Mouse (Mus musculus): Measurements from ENCODE around the gene Serping1. TPM values are rescaled to one million over a fixed set of nuclear protein-coding genes. Genes with fewer than 3 reads are reported as not detected.
"Not testable (repeated sequence)": the region's sequence is repeated elsewhere in the genome, so short reads cannot be mapped to it uniquely, and the experiment has no call there.

Serping1 gene
- 0.63 TPM in 1 of 2 replicates, not detected in the other for total RNA-seq (2017)

DNA sequence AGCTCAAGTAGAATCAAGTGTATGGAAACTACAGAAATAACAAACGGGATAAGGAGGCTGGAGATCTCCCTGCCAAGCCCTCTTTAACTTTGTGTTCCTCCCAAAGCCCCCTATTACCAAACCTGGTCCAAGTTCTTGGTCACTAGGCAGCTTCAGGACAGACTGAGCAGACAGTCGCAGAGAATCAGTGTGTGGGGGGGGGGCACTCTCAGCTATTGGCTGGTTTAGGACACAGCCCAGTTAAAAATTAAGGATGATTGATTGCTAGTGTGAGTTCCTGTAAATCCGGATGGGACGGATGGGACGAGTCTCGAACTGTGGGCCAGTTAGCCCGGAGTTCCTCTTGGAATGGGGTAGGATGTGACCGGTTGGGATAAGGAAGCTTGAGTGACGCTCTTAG, at the start of gene Serping1:
Gene Serping1, minus strand, starts transcription at position 204 of the 400 bp plus-strand sequence.
- no peak for ATAC-seq (replicated peaks in 1 of 2; ENCODE audit: insufficient read depth in 1 of 2, low FRiP score in 2 of 2, low TSS enrichment in 1 of 2, low read depth in 1 of 2, poor library complexity in 2 of 2, severe bottlenecking in 2 of 2)

DNA sequence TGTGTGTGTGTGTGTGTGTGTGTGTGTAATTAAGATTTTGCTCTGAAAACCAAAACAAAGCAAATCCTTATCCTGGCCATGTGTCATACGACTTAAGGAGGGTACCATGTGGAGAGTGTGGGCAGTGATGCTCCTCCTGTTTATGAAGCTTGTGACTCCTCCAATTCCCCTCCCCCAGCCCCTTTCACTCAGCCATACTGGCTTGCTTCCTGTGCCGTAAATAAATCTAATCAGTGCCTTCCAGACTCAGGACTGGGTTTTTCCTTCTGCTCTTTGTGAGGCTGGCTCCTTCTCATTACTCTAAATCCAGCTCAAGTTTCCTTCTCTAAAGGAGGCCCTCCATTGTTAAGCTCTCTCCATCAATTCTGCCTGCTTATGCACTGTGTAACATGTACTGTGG, 48.0 kb upstream of the Serping1 start:
- ATAC-seq (replicated peaks in 1 of 2; ENCODE audit: insufficient read depth in 1 of 2, low FRiP score in 2 of 2, low TSS enrichment in 1 of 2, low read depth in 1 of 2, poor library complexity in 2 of 2, severe bottlenecking in 2 of 2), result no peak

DNA sequence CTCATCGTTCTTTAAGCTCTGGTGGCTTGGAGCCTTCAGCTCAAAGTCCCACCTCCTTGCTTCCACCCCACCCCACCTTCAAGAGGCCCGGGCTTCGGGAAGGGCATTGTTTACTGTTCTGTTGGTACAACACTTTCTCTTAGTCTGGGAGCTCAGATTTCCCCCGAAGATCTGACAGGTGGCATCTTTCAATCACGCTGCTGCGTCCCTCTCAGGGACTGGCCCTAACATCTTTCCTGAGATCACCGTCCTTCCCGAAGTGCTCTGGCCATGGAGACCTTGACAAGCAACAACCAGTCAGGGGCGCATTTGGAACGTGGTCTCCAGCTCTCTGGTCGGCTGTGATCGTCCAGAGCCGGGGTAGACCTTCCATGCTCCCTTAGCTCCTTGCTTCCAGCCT, 47.3 kb upstream of the Serping1 start, which contains the start of gene Smtnl1:
Gene Smtnl1, minus strand, starts transcription at position 101 of the 400 bp plus-strand sequence.
- no peak for ATAC-seq (replicated peaks in 1 of 2; ENCODE audit: insufficient read depth in 1 of 2, low FRiP score in 2 of 2, low TSS enrichment in 1 of 2, low read depth in 1 of 2, poor library complexity in 2 of 2, severe bottlenecking in 2 of 2)

DNA sequence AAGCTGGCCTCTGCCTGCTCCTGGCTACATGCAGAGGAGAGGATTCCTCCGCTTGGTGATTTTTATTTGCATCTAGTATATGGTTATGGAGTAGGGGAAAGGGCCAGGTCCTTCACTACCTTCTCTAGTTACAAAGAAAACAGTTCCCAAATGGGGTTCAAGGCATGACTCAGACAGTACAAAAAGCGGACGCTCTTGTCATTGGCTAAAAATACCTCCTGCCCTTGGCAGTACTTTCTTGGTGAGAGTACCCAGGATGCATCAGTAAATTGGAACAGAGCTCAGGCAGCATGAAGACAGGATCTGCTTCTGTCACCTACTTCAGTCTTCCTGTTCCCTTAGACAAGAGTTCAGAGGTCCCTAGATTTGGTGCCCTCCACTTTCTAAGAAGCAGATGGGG, 44.6 kb upstream of the Serping1 start:
- ATAC-seq (replicated peaks in 1 of 2; ENCODE audit: insufficient read depth in 1 of 2, low FRiP score in 2 of 2, low TSS enrichment in 1 of 2, low read depth in 1 of 2, poor library complexity in 2 of 2, severe bottlenecking in 2 of 2), result no peak

DNA sequence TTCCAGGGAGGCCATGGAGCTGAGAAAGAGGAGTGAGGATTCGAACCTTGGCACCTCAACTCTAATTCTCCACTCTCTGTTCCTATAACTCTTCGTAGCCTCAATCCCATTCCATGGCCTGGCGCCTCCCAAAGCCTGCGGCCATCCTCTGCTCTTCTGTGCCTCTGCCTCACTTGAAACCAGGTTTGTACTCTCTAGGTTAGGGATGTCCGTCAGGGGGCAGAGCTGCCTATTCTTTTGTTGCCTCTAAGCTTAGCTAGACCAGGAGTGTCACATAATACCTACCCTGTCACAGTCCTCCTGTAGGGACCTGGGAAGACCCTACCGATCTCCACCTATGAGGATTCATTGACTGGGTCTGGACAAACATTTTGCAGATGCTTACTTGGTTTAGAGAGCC, 37.4 kb upstream of the Serping1 start:
- ATAC-seq (replicated peaks in 1 of 2; ENCODE audit: insufficient read depth in 1 of 2, low FRiP score in 2 of 2, low TSS enrichment in 1 of 2, low read depth in 1 of 2, poor library complexity in 2 of 2, severe bottlenecking in 2 of 2), result no peak

DNA sequence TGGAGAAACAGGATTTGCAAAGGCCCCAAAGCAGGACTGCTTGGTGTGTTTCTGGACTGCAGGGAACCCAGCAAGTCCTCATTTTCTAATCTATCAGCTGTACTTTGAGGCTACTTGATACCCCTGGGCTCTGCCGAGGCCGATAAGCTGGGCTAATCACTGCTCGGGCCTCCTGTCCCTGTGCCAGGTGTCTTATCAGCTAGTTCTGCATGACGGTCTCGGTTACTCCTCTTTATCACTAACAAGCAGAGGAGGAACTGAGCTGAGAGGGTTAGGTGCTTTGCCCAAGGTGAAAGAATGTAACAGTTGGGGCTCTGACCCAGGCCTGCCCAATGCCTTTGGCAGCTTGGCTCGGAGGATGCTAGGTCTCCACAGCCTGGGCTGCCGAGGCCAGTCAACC, 36.6 kb upstream of the Serping1 start:
- ATAC-seq (replicated peaks in 1 of 2; ENCODE audit: insufficient read depth in 1 of 2, low FRiP score in 2 of 2, low TSS enrichment in 1 of 2, low read depth in 1 of 2, poor library complexity in 2 of 2, severe bottlenecking in 2 of 2), result peak; percentile 51 to 67

DNA sequence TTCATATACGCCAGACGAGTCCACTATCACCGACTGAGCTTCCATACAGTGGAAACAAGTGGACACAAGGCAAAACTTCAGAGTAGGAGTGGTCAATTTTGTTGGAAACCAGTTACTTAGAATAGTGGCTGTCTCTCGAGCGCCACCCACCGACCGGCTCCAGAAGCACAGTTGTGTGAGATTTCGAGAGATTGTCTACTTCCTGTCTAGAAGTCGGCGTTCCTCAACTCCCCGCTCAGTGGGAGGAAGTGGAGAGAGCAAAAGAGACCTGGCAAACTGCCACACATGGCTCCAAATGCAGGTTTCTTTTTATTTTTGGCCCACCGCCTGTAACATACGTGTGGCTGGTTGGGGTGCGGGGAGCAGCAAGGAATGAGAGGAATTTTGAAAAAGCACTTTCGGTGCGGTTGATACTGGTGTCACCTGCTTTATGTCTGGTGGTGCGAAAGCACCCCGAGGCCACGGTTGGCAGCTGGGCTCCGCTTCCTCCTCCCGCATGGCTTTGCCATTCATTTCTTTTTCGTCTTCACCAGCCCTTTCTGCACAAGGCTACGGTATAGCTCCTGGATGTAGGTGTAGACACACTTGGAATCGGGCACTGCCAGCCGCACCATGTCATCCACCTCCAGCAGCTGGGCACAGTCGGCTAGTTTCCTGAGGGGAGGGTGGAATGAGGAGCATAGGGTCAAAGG, 35.8 kb upstream of the Serping1 start:
- peak; percentile 62 to 77 for ATAC-seq (replicated peaks in 1 of 2; ENCODE audit: insufficient read depth in 1 of 2, low FRiP score in 2 of 2, low TSS enrichment in 1 of 2, low read depth in 1 of 2, poor library complexity in 2 of 2, severe bottlenecking in 2 of 2)

DNA sequence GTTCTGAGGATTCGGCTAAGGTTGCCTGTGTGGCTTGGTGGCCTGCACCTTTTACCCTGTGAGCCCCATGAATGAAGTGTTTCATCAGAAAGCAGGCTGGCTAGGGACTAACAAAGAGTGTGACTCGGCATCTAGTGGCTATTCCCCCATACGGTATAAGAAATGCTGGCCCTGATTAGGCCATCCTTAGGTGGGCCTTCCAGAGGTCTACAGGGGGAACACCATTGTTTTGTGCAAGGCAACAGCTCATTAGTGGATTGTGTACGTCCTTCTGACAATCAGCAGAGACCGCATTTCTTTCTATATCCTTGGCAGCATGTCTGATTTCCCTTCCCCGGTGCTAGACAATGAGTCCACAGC, 35.3 kb upstream of the Serping1 start:
- ATAC-seq (replicated peaks in 1 of 2; ENCODE audit: insufficient read depth in 1 of 2, low FRiP score in 2 of 2, low TSS enrichment in 1 of 2, low read depth in 1 of 2, poor library complexity in 2 of 2, severe bottlenecking in 2 of 2), result no peak

DNA sequence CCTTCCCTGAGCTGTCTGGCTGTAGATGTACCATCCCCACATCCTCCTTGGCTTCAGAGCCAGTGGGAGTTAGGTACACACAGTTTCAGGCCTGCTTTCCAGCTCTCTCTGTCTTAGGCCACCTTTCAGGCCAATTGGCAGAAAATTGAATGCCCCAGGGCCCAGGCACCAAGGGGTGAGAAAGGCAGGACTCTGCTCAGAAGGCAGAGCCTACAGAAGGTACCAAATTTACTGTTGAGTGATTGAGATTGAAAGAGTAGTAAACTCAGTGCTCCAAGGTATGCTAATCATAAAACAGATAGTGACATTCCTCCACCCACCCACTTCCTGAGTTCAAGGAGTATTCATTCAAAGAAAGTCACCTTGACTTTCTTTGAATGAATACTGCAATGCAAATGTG, 34.1 kb upstream of the Serping1 start:
- no peak for ATAC-seq (replicated peaks in 1 of 2; ENCODE audit: insufficient read depth in 1 of 2, low FRiP score in 2 of 2, low TSS enrichment in 1 of 2, low read depth in 1 of 2, poor library complexity in 2 of 2, severe bottlenecking in 2 of 2)

DNA sequence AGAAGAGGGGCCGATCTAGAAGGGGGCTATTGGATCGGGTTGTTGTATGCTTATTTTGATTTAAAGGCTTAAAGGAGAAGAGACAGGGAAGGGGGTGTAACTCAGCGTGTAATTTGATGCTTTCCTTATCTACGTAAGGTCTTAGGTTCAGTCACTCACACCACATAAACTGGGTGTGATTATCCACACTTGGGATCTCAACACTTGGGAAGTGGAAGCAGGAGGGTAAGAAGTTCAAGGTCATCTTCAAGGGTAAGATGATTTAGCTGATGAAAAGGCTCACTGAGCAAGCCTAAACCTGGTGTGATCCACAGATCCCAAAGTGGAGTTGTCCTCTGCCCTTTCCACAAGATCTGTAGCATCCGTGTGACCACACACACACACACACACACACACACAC, 31.3 kb upstream of the Serping1 start:
- ATAC-seq (replicated peaks in 1 of 2; ENCODE audit: insufficient read depth in 1 of 2, low FRiP score in 2 of 2, low TSS enrichment in 1 of 2, low read depth in 1 of 2, poor library complexity in 2 of 2, severe bottlenecking in 2 of 2), result no peak

DNA sequence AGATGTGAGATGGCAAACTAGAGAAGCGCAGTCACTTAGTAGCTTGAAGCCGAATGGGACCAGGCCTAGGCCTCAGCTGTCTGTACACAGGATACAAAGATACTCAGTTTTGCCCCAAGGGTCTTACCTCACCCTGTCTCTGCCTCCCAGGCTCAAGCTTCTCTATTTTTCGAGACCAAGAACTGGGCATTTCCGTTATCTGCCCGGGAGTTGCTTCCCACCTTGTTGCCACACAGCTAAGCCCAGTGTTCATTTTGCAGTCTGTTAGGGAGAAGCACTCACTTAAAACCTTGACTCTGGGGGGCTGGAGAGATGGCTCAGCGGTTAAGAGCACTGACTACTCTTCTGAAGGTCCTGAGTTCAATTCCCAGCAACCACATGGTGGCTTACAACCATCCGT, 28.7 kb upstream of the Serping1 start:
- peak in 1 of 2 experiments; percentile 30; a peak in 1 of 4 replicates for ATAC-seq (replicated peaks in 1 of 2; ENCODE audit: insufficient read depth in 1 of 2, low FRiP score in 2 of 2, low TSS enrichment in 1 of 2, low read depth in 1 of 2, poor library complexity in 2 of 2, severe bottlenecking in 2 of 2)

DNA sequence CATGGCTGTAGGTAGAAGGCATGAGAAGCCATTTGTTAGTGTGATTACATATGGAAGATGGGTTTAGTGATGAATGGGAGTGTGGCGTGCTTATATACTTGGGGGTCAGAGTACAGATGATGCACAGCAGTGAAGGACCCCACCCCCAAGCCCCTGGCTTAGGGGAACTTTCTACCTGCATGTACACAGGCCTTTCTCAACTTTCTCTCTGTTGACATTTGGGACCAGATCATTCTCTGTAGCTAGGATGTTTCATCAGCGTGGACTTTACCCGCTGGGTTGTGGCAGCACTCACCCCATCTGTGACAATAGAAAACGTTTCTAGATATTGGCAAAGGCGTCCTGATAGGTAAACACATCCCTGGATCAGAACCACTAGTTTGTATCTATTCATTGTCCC, 26.0 kb upstream of the Serping1 start:
- ATAC-seq (replicated peaks in 1 of 2; ENCODE audit: insufficient read depth in 1 of 2, low FRiP score in 2 of 2, low TSS enrichment in 1 of 2, low read depth in 1 of 2, poor library complexity in 2 of 2, severe bottlenecking in 2 of 2), result not testable (repeated sequence)

DNA sequence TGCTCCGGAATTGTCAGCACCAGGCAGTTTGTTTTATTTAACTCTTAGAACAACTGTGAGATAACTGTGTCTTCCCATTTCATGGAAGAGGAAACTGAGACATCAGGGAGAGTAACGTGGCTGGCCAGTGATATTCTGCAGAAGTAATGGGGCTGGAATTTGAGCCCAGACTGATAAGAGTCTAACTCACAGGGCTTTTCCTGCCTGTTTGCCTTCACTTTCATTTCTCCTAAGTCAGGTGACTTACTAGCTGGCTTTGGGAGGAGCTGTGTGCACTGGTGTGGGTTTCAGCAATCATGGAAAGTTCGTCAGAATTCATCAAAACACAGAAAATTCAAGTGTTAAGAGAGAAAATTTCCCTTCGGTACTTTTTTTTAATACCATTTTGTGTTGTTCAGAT, 25.1 kb upstream of the Serping1 start:
- peak; percentile 33 to 37; a peak in 1 of 4 replicates for ATAC-seq (replicated peaks in 1 of 2; ENCODE audit: insufficient read depth in 1 of 2, low FRiP score in 2 of 2, low TSS enrichment in 1 of 2, low read depth in 1 of 2, poor library complexity in 2 of 2, severe bottlenecking in 2 of 2)

DNA sequence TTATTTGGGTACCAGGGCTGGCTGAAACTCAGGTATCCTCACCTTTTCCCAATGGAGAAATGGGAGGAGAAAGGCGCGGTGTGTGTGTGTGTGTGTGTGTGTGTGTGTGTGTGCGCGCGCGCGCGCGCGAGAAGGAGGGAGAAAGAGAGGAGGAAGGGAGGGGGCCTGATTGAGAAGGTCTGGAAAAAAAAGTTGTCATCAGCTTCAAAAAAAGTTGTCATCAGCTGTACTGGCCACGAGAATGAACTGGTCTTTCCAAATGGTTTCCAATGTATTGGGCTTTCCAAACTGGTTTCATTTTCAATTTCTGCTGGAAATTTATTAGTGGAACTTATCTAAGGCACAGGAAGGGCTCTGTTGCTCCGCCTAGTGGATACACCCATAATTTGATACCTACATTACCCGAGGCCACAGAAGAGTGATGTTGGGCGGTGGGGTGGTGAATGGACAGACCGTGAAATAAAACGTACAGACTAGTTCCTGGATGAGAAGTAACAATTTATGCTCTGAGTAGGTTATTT, 23.9 kb upstream of the Serping1 start:
- peak; percentile 67 to 83 for ATAC-seq (replicated peaks in 1 of 2; ENCODE audit: insufficient read depth in 1 of 2, low FRiP score in 2 of 2, low TSS enrichment in 1 of 2, low read depth in 1 of 2, poor library complexity in 2 of 2, severe bottlenecking in 2 of 2)

DNA sequence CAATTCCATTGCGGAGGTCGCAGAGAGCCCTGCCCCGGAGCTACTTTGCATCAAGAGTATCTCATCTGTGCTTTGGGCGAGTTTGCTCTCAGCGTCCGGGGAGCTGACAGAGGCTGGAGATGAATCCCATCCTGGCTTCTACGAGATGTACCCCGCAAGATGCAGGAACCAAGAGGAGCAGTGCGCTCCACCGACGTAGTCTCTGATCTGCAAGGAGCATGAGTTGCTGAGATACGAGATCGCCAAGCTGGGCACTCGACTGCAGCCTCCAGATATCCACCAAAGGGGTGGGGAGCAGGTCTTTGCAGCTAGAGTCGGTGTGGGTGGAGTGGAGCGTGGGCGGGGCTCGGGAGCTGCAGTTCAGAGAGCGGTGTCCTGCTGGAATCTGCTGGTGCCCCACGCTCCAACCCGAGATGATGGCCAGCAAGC, 23.3 kb upstream of the Serping1 start, which contains the start of gene Ube2l6:
Gene Ube2l6, plus strand, starts transcription at position 336 of the 429 bp plus-strand sequence.
- ATAC-seq (replicated peaks in 1 of 2; ENCODE audit: insufficient read depth in 1 of 2, low FRiP score in 2 of 2, low TSS enrichment in 1 of 2, low read depth in 1 of 2, poor library complexity in 2 of 2, severe bottlenecking in 2 of 2), result peak; percentile 66 to 78

DNA sequence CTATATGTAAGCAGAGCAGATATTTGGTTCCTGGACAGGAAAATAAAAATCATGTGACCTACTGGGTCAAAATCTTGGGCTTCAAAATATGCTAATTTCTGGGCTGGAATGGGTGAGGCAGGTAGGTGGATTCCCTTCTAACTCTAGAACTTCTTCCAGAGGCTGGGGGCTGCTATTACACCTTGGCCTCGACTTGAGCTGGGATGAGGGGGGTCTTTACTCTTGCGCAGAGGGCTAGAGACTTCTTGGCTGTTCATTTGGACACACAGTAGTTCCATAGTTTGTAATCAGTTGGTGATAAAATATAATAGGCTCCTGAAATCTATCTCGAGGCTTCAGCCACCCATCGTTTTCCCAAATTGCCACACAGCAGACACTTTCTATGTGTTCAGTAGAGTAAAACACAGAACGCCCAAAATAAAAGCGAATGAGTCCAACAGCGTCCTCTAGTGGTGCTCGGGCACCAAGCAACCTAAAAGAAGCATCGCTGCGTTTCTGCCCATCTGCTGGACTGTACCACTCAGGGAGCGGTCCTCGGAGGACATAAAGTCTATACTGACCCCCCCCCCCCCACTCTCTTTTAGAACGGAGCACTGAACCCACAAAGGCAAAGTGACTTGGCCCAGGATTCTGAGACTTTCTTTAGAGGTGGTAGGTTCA, 22.7 kb upstream of the Serping1 start:
- peak; percentile 49 to 58; a peak in 3 of 4 replicates for ATAC-seq (replicated peaks in 1 of 2; ENCODE audit: insufficient read depth in 1 of 2, low FRiP score in 2 of 2, low TSS enrichment in 1 of 2, low read depth in 1 of 2, poor library complexity in 2 of 2, severe bottlenecking in 2 of 2)

DNA sequence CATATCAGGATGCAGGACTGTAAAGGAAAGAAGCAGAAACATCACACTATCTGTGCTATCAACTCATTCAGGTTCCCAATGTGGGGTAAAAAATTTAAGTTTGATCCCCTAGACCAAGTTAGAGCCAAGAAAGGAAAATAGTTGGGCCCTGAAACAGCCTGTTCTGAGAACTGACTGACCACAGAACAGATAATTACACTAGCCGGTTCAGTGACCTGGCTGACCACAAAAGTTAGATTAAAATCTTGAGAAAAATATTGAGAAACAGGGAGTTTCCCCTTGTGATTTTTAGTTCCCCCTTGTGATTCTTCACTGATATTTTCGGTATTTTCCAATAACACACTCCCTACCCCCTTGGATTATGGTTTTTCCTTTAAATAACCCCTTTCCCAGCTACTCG, 18.6 kb upstream of the Serping1 start:
- ATAC-seq (replicated peaks in 1 of 2; ENCODE audit: insufficient read depth in 1 of 2, low FRiP score in 2 of 2, low TSS enrichment in 1 of 2, low read depth in 1 of 2, poor library complexity in 2 of 2, severe bottlenecking in 2 of 2), result no peak

DNA sequence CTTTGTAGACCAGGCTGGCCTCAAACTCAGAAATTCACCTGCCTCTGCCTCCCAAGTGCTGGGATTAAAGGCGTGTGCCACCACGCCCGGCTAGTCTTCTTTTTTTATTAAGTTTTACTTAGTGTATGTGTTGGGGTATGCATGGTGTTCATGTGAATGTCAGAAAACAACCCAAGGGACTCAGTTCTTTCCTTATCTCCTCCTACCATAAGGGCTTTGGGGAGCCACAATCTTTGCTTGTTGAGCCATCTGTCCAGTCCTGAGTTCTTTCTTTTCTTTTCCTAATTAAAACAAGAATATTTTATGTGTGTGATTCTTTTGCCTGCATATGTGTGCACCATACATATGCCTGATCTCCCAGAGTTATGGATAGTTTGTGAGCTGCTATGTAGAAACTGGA, 17.9 kb upstream of the Serping1 start:
- ATAC-seq (replicated peaks in 1 of 2; ENCODE audit: insufficient read depth in 1 of 2, low FRiP score in 2 of 2, low TSS enrichment in 1 of 2, low read depth in 1 of 2, poor library complexity in 2 of 2, severe bottlenecking in 2 of 2), result no peak
